Mouse (Mus musculus) granulocyte monocyte progenitor cell, adult 5-6 weeks (primary cell): ENCODE data around the gene Nle1. TPM values are rescaled to one million over a fixed set of nuclear protein-coding genes. Genes with fewer than 3 reads are reported as not detected.

ENCODE experiments used
- total RNA-seq, 2 experiments: library from RNA; stranded (forward) in 1 of 2; stranded (reverse) in 1 of 2; fragments of 200-712, 200-1000 nt in 1 of 2; fragments of >200 nt in 1 of 2; fragmentation: Nextera tagmentation in 1 of 2; gene quantifications; 2 replicates each; pipeline ENCODE4 v1.2.3; 2014 to 2017

The Nle1 gene
- total RNA-seq, 2 experiments from 2014 or later, result 23.0 to 41.7 TPM

Other genes starting within 250 kb of the Nle1 start
- gene Cct6b, start 144.1 kb downstream of the Nle1 start, total RNA-seq (2014; fragmentation: Nextera tagmentation), result 0.19 and 0.88 TPM in 2 replicates
- gene Cct6b, start 144.1 kb downstream of the Nle1 start, total RNA-seq (2017), result 0.34 TPM in 1 of 2 replicates, not detected in the other
- gene Zfp830, start 144.1 kb downstream of the Nle1 start, total RNA-seq (2014; fragmentation: Nextera tagmentation), result 13.9 and 15.2 TPM in 2 replicates
- 44.3 and 46.4 TPM in 2 replicates for gene Zfp830, start 144.1 kb downstream of the Nle1 start, total RNA-seq (2017)
- 41.2 and 42.0 TPM in 2 replicates for gene Lig3, start 127.3 kb downstream of the Nle1 start, total RNA-seq (2014; fragmentation: Nextera tagmentation)
- gene Lig3, start 127.3 kb downstream of the Nle1 start, total RNA-seq (2017), result 36.5 and 57.2 TPM in 2 replicates
- gene Rffl, start 37.2 kb downstream of the Nle1 start, total RNA-seq (2014; fragmentation: Nextera tagmentation), result 26.6 and 35.3 TPM in 2 replicates
- gene Rffl, start 37.2 kb downstream of the Nle1 start, total RNA-seq (2017), result 18.6 and 21.8 TPM in 2 replicates
- 11.5 and 24.9 TPM in 2 replicates for gene Rad51d, start 17.8 kb downstream of the Nle1 start, total RNA-seq (2014; fragmentation: Nextera tagmentation)
- 15.3 and 18.2 TPM in 2 replicates for gene Rad51d, start 17.8 kb downstream of the Nle1 start, total RNA-seq (2017)
- gene Fndc8, start 16.3 kb downstream of the Nle1 start, total RNA-seq (2014; fragmentation: Nextera tagmentation), result not detected in 2 replicates
- gene Fndc8, start 16.3 kb downstream of the Nle1 start, total RNA-seq (2017), result not detected in 2 replicates
- not detected in 2 replicates for gene Unc45b, start 2.1 kb upstream of the Nle1 start, total RNA-seq (2014; fragmentation: Nextera tagmentation)
- gene Unc45b, start 2.1 kb upstream of the Nle1 start, total RNA-seq (2017), result not detected in 2 replicates
- gene Slfn5, start 42.9 kb upstream of the Nle1 start, total RNA-seq (2014; fragmentation: Nextera tagmentation), result 1.7 TPM in 1 of 2 replicates, not detected in the other
- 0.82 and 3.3 TPM in 2 replicates for gene Slfn5, start 42.9 kb upstream of the Nle1 start, total RNA-seq (2017)
- 30.6 and 48.4 TPM in 2 replicates for gene Slfn9, start 83.4 kb upstream of the Nle1 start, total RNA-seq (2014; fragmentation: Nextera tagmentation)
- gene Slfn9, start 83.4 kb upstream of the Nle1 start, total RNA-seq (2017), result 44.6 and 48.6 TPM in 2 replicates
- 8.5 and 8.9 TPM in 2 replicates for gene Slfn8, start 112.4 kb upstream of the Nle1 start, total RNA-seq (2014; fragmentation: Nextera tagmentation)
- 7.6 and 10.2 TPM in 2 replicates for gene Slfn8, start 112.4 kb upstream of the Nle1 start, total RNA-seq (2017)
- 8.3 and 11.4 TPM in 2 replicates for gene Slfn2, start 156.7 kb upstream of the Nle1 start, total RNA-seq (2014; fragmentation: Nextera tagmentation)
- 30.2 and 43.3 TPM in 2 replicates for gene Slfn2, start 156.7 kb upstream of the Nle1 start, total RNA-seq (2017)
- 0.30 TPM in 1 of 2 replicates, not detected in the other for gene Slfn1, start 208.4 kb upstream of the Nle1 start, total RNA-seq (2014; fragmentation: Nextera tagmentation)
- gene Slfn1, start 208.4 kb upstream of the Nle1 start, total RNA-seq (2017), result 3.1 and 3.8 TPM in 2 replicates